18 mouse cellular contexts compared by ENCODE assay signal in the genomic region with DNA sequence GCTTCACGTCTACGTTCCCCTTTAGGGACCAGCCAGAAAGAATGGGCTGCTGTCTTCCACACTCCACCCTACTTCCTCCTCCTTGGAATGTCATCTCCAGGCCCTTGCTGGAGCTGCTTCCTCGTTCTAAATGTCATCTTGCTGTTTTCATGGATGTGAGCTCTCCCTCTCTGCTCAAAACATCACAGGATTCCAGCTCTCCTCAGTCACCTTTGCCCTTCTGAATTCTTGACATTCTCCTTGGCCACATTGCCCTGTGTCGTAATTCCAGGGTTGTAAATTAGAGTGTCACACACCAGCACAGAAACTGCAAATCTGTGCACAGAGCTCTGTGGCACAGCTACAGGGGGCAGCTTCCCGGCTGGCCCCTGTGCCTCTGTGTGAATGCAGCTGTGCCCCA. TPM values are rescaled to one million over a fixed set of nuclear protein-coding genes. Genes with fewer than 3 reads are reported as not detected.
DNase-seq lines count a peak whose midpoint lies in the region; ATAC-seq lines count a peak whose summit lies in the region.
"Had no signal": no experiment of that assay in that cellular context is flagged by ENCODE, and none has a peak within 500 bp of the region (broad histone marks: within the 10 kb centered on the region; RNA-seq: fewer than 3 reads in every experiment).

No protein-coding gene starts in this region.

- H3K36me3 ChIP-seq in heart, embryonic 10.5 days = no peaks in the 10 kb centered on the region
- H3K36me3 ChIP-seq in kidney, embryonic 14.5 days (ENCODE audit: control insufficient read depth, insufficient read depth, low read length) = no peaks in the 10 kb centered on the region
- H3K36me3 ChIP-seq in macrophage (ENCODE audit: inconsistent target) = no peaks in the 10 kb centered on the region
- H3K36me3 ChIP-seq: hindbrain, embryonic 12.5 days; limb, embryonic 13.5 days; midbrain, embryonic 12.5 days; neural tube, embryonic 13.5 days; stomach, embryonic 15.5 days had no signal

- intact Hi-C loops in heart, postnatal 14 days (cut with DNase I) = no loop called here

- H3K9me3 ChIP-seq in heart, embryonic 10.5 days = no peaks in the 10 kb centered on the region
- no peaks in the 10 kb centered on the region for H3K9me3 ChIP-seq in kidney, embryonic 14.5 days (ENCODE audit: control insufficient read depth, low read length)
- H3K9me3 ChIP-seq: hindbrain, embryonic 12.5 days; limb, embryonic 13.5 days; midbrain, embryonic 12.5 days; neural tube, embryonic 13.5 days; stomach, embryonic 15.5 days had no signal

- H3K4me2 ChIP-seq in kidney, embryonic 14.5 days (replicated peaks; ENCODE audit: low read depth, low read length) = no peak overlapping the region
- H3K4me2 ChIP-seq: hindbrain, embryonic 12.5 days; limb, embryonic 13.5 days; midbrain, embryonic 12.5 days; neural tube, embryonic 13.5 days; stomach, embryonic 15.5 days had no signal

- peaks cover 5% of the 10 kb centered on the region; the same call in 1 of the 2 replicates for H3K27me3 ChIP-seq in heart, embryonic 10.5 days (ENCODE audit: insufficient read depth, poor library complexity, severe bottlenecking)
- no peaks in the 10 kb centered on the region for H3K27me3 ChIP-seq in kidney, embryonic 14.5 days (ENCODE audit: control insufficient read depth, insufficient read depth, low read length)
- H3K27me3 ChIP-seq: hindbrain, embryonic 12.5 days; limb, embryonic 13.5 days; midbrain, embryonic 12.5 days; neural tube, embryonic 13.5 days; stomach, embryonic 15.5 days had no signal

- no peak overlapping the region for H3K9ac ChIP-seq in kidney, embryonic 14.5 days (ENCODE audit: low read depth, low read length)
- H3K9ac ChIP-seq: hindbrain, embryonic 12.5 days; limb, embryonic 13.5 days; midbrain, embryonic 12.5 days; neural tube, embryonic 13.5 days; stomach, embryonic 15.5 days had no signal

- peaks cover 28% of the 10 kb centered on the region for H3K79me2 ChIP-seq in macrophage (ENCODE audit: inconsistent target)

- H3K27ac ChIP-seq in heart, embryonic 10.5 days = peak overlapping the region; percentile 43
- H3K27ac ChIP-seq in kidney, embryonic 14.5 days (ENCODE audit: low read depth, low read length) = no peak overlapping the region
- peak overlapping the region; percentile 98 for H3K27ac ChIP-seq in macrophage
- H3K27ac ChIP-seq: hindbrain, embryonic 12.5 days; limb, embryonic 13.5 days; midbrain, embryonic 12.5 days; neural tube, embryonic 13.5 days; stomach, embryonic 15.5 days had no signal

- H3K4me3 ChIP-seq in heart, embryonic 10.5 days = no peak overlapping the region
- no peak overlapping the region for H3K4me3 ChIP-seq in kidney, embryonic 14.5 days (ENCODE audit: low read length)
- H3K4me3 ChIP-seq in macrophage (ENCODE audit: inconsistent target) = peak overlapping the region; percentile 12; the same call in 1 of the 2 replicates
- H3K4me3 ChIP-seq: hindbrain, embryonic 12.5 days; limb, embryonic 13.5 days; midbrain, embryonic 12.5 days; neural tube, embryonic 13.5 days; stomach, embryonic 15.5 days had no signal

- no peak for DNase-seq in heart, embryonic 10.5 days (ENCODE audit: low spot score)
- no peak for DNase-seq in heart, postnatal 14 days
- DNase-seq in embryo, embryonic 10 days (ENCODE audit: low spot score) = peak; percentile 80
- no peak for DNase-seq in layer of hippocampus, adult 18-20 months (ENCODE audit: low spot score in 2 of 2)
- DNase-seq in cerebellum, postnatal 10 days = no peak
- DNase-seq in retina, embryonic 14.5 days (ENCODE audit: low spot score) = no peak
- DNase-seq: cerebellum, postnatal 14 days; heart, adult 11 months; lung, adult 2 months; thymus, postnatal 25 days had no signal

- peaks cover 35% of the 10 kb centered on the region for H3K4me1 ChIP-seq in heart, embryonic 10.5 days
- peaks cover 13% of the 10 kb centered on the region; the same call in 1 of the 2 replicates for H3K4me1 ChIP-seq in kidney, embryonic 14.5 days (ENCODE audit: control insufficient read depth, insufficient read depth, low read length)
- H3K4me1 ChIP-seq: midbrain, embryonic 12.5 days had no signal

- ATAC-seq in kidney, embryonic 14.5 days (ENCODE audit: low FRiP score, low TSS enrichment) = peak; percentile 51; the same call in 1 of the 2 replicates
- ATAC-seq: CD4-positive, CD25-positive, alpha-beta regulatory T cell, adult 4 months had no signal

- WGBS in heart, embryonic 10.5 days = 32% methylated on average over 5 of the region's 5 CpGs
- WGBS in kidney, embryonic 14.5 days = 24% methylated on average over 5 of the region's 5 CpGs
- WGBS in macrophage (ENCODE audit: missing documents) = 57% methylated on average over 5 of the region's 5 CpGs

RNA-seq across cellular contexts. Expression of a gene that starts 50.0 kb away (rescaled TPM):
- polyA plus RNA-seq in heart, embryonic 10.5 days (2016; fragmentation: Nextera tagmentation; extraction: Ambion mirVana) = 8.0 and 13.5 TPM in 2 replicates
- total RNA-seq in heart, postnatal 14 days (2021) = 1 to 10 TPM; 4.5 to 9.5 TPM
- polyA plus RNA-seq in kidney, embryonic 14.5 days (2014; fragmentation: Nextera tagmentation; extraction: Ambion mirVana) = 2.1 and 2.3 TPM in 2 replicates
- total RNA-seq in macrophage (2018; cell fraction: chromatin; rRNA removed) = 100 to 1,000 TPM in 22 of 26 experiments, 10 to 100 TPM in 4; 71.4 to 886 (median 177) TPM
- 1,000 to 10,000 TPM in 3 of 26 experiments, 100 to 1,000 TPM in 23; 230 to 1,349 (median 405) TPM for total RNA-seq in macrophage (2018; cell fraction: cytosol; rRNA removed)
- total RNA-seq in macrophage (2018; cell fraction: nucleus; rRNA removed) = 1,000 to 10,000 TPM in 2 of 26 experiments, 100 to 1,000 TPM in 24; 130 to 1,042 (median 343) TPM
- 201 to 678 TPM (median 211 TPM) in 3 replicates for polyA plus RNA-seq in macrophage (2018)
- 1 to 10 TPM; 1.6 to 1.7 TPM for total RNA-seq in layer of hippocampus, adult 18-20 months (2021)
- polyA plus RNA-seq: CD4-positive, CD25-positive, alpha-beta regulatory T cell, adult 4 months had no signal

RNA-seq across cellular contexts. Expression of a gene that starts 50.1 kb away (rescaled TPM):
- polyA plus RNA-seq in heart, embryonic 10.5 days (2016; fragmentation: Nextera tagmentation; extraction: Ambion mirVana) = 78.2 and 78.6 TPM in 2 replicates
- total RNA-seq in heart, postnatal 14 days (2021) = 100 to 1,000 TPM in 1 of 2 experiments, 10 to 100 TPM in 1; 96.9 to 104 TPM
- polyA plus RNA-seq in kidney, embryonic 14.5 days (2014; fragmentation: Nextera tagmentation; extraction: Ambion mirVana) = 97.0 and 115 TPM in 2 replicates
- total RNA-seq in macrophage (2018; cell fraction: chromatin; rRNA removed) = 10 to 100 TPM in 1 of 26 experiments, 1 to 10 TPM in 14, not detected in 11; 1.4 to 13.4 (median 2.5) TPM
- 10 to 100 TPM; 48.8 to 69.1 (median 56.8) TPM for total RNA-seq in macrophage (2018; cell fraction: cytosol; rRNA removed)
- total RNA-seq in macrophage (2018; cell fraction: nucleus; rRNA removed) = 10 to 100 TPM in 18 of 26 experiments, 1 to 10 TPM in 8; 3.8 to 23.1 (median 13.1) TPM
- polyA plus RNA-seq in macrophage (2018) = 30.8 to 55.9 TPM (median 45.1 TPM) in 3 replicates
- 10 to 100 TPM; 72.9 to 74.4 TPM for total RNA-seq in layer of hippocampus, adult 18-20 months (2021)

RNA-seq across cellular contexts. Expression of a gene that starts 57.9 kb away (rescaled TPM):
- 17.0 and 18.8 TPM in 2 replicates for polyA plus RNA-seq in heart, embryonic 10.5 days (2016; fragmentation: Nextera tagmentation; extraction: Ambion mirVana)
- total RNA-seq in heart, postnatal 14 days (2021) = 1 to 10 TPM; 3.4 to 4.7 TPM
- polyA plus RNA-seq in kidney, embryonic 14.5 days (2014; fragmentation: Nextera tagmentation; extraction: Ambion mirVana) = 17.6 and 25.9 TPM in 2 replicates
- 10 to 100 TPM in 23 of 26 experiments, 1 to 10 TPM in 3; 5.9 to 95.6 (median 32.8) TPM for total RNA-seq in macrophage (2018; cell fraction: chromatin; rRNA removed)
- 10 to 100 TPM; 37.3 to 87.6 (median 63.9) TPM for total RNA-seq in macrophage (2018; cell fraction: cytosol; rRNA removed)
- 100 to 1,000 TPM in 9 of 26 experiments, 10 to 100 TPM in 17; 18.7 to 147 (median 77.3) TPM for total RNA-seq in macrophage (2018; cell fraction: nucleus; rRNA removed)
- 54.6 to 94.7 TPM (median 76.4 TPM) in 3 replicates for polyA plus RNA-seq in macrophage (2018)
- 1 to 10 TPM; 8.4 to 8.6 TPM for total RNA-seq in layer of hippocampus, adult 18-20 months (2021)

Comparison
In these comparisons a context has a peak if more than half of its experiments do, and no peak if none do; other contexts are left out.
1. RNA of a gene that starts 50.0 kb away (polyA plus RNA-seq): 201 to 678 TPM in macrophage; 8.0 to 13.5 TPM in heart, embryonic 10.5 days and 2.1 to 2.3 TPM in kidney, embryonic 14.5 days; every median in the first group is over 10 times any median in the second.